Mouse (Mus musculus) E14TG2a.4 (cell line): ENCODE results near the gene Rexo1.

ENCODE experiments used
- CTCF ChIP-seq: conservative IDR thresholded peaks from 2 replicates; pipeline ENCODE4 v1.5.1; 2014; ENCODE audit warnings: low read length
- NANOG ChIP-seq: IDR thresholded peaks from 2 replicates; pipeline ENCODE4 v1.6.1; 2014; ENCODE audit warnings: borderline replicate concordance, low read length, mixed read lengths
- POU5F1 ChIP-seq: IDR thresholded peaks from 2 replicates; pipeline ENCODE4 v1.6.1; 2014; ENCODE audit warnings: low read length, borderline replicate concordance

DNA sequence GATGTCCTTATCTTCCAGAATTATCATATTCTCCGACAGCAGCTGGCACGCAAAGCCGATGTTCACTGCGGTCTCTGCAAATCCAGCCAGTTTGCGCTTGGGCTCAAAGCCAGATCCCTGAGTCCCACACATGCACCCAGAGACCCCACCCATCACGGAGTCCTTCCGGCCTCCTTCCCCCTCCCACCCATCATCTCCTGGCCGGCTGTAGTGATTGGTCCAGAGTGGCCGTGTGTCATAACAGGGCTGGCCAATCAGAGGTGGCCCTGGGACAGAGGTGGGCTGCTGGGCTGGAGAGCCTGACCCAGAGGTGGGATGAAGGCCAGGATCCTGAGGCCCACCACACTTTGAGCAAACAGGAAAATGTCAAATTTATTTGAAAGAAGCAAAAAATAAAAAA, 35.2 kb downstream of the Rexo1 start:
- TF ChIP-seq CTCF (no peak), NANOG (no peak), POU5F1 (no peak)
